Mouse (Mus musculus) heart, adult 18-20 months (tissue): Measurements from ENCODE around the gene Smdt1. TPM values are rescaled to one million over a fixed set of nuclear protein-coding genes. Genes with fewer than 3 reads are reported as not detected.
"Not testable (repeated sequence)": the region's sequence is repeated elsewhere in the genome, so short reads cannot be mapped to it uniquely, and the experiment has no call there.

Experiments
- DNase-seq, 2 experiments: peaks; one replicate each; pipeline ENCODE4 v3.0.0; 2021 to 2022; ENCODE audit warnings: mixed read lengths in 1 of 2
- total RNA-seq, 2 experiments: library from RNA; stranded (reverse); gene quantifications; 2 replicates each; pipeline ENCODE4 v1.2.3; 2021

The Smdt1 gene
- total RNA-seq, 2 experiments from 2014 or later = 185 to 222 TPM

- no peak for DNase-seq
Measured at GRCm38 (mm10) chr15:82342543-82342935, 3.8 kb downstream of the Smdt1 start.

- no peak for DNase-seq
Measured at GRCm38 (mm10) chr15:82343368-82344287, 4.9 kb downstream of the Smdt1 start.

GRCm38 (mm10) chr15:82344971-82345370 is 6.2 kb downstream of the Smdt1 start:
- no peak for DNase-seq

- DNase-seq = peak; percentile 98 to 99
Measured at GRCm38 (mm10) chr15:82345820-82346470, 7.2 kb downstream of the Smdt1 start.

GRCm38 (mm10) chr15:82346580-82347302 is 8.0 kb downstream of the Smdt1 start:
- peak in 1 of 2 experiments; percentile 22 for DNase-seq

GRCm38 (mm10) chr15:82347303-82347676 is 8.5 kb downstream of the Smdt1 start:
- DNase-seq = no peak

GRCm38 (mm10) chr15:82347852-82348251 is 9.1 kb downstream of the Smdt1 start:
- peak in 1 of 2 experiments; percentile 5 for DNase-seq

GRCm38 (mm10) chr15:82348258-82348998 is 9.7 kb downstream of the Smdt1 start:
- DNase-seq = no peak

- DNase-seq = no peak
Measured at GRCm38 (mm10) chr15:82348999-82349341, 10.2 kb downstream of the Smdt1 start.

GRCm38 (mm10) chr15:82350349-82350748 is 11.6 kb downstream of the Smdt1 start:
- no peak for DNase-seq

GRCm38 (mm10) chr15:82351480-82351879 is 12.7 kb downstream of the Smdt1 start:
- no peak for DNase-seq

GRCm38 (mm10) chr15:82353078-82353744 is 14.5 kb downstream of the Smdt1 start:
- peak in 1 of 2 experiments; percentile 48 for DNase-seq

GRCm38 (mm10) chr15:82353745-82354113 is 15.0 kb downstream of the Smdt1 start:
- DNase-seq = no peak

GRCm38 (mm10) chr15:82354126-82354945 is 15.6 kb downstream of the Smdt1 start, which contains the start of gene Ndufa6:
TSS of gene Ndufa6 (minus strand) at chr15:82354322.
- DNase-seq = peak; percentile 97 to 99

GRCm38 (mm10) chr15:82358431-82359260 is 19.9 kb downstream of the Smdt1 start:
- DNase-seq = peak; percentile 55 to 64

- no peak for DNase-seq
Measured at GRCm38 (mm10) chr15:82361459-82362018, 22.8 kb downstream of the Smdt1 start.

- DNase-seq = peak in 1 of 2 experiments; percentile 36
Measured at GRCm38 (mm10) chr15:82362234-82362633, 23.5 kb downstream of the Smdt1 start.

GRCm38 (mm10) chr15:82363801-82364200 is 25.0 kb downstream of the Smdt1 start:
- DNase-seq = not testable (repeated sequence)

GRCm38 (mm10) chr15:82364561-82364960 is 25.8 kb downstream of the Smdt1 start:
- not testable (repeated sequence) for DNase-seq
